Mouse (Mus musculus) hindbrain, postnatal 0 days (tissue): Measurements from ENCODE around the gene Mccc1. TPM values are rescaled to one million over a fixed set of nuclear protein-coding genes. Genes with fewer than 3 reads are reported as not detected.
A peak's percentile ranks its signal among the peaks of the same experiment; 100 is the strongest.

Source experiments
- ATAC-seq: fragments of 200-750 bp; cut with Nextera tagmentation; 2 replicates; pipeline ENCODE4 v1.8.0; 2017; ENCODE audit warnings: mild to moderate bottlenecking, moderate TSS enrichment, moderate library complexity
- DNase-seq: peaks from one replicate; pipeline ENCODE4 v3.0.0-alpha.2; 2015; ENCODE audit warnings: low spot score
- H3K27ac ChIP-seq: fragments of 300-500 bp; sonication (generic); 2 replicates; pipeline ENCODE4 v1.5.1; 2014; ENCODE audit warnings: mild to moderate bottlenecking
- H3K27me3 ChIP-seq: fragments of 300-500 bp; sonication (generic); 2 replicates; pipeline ENCODE4 v1.6.1; 2014; ENCODE audit warnings: low read length, mixed read lengths; ENCODE audit not compliant: insufficient read depth
- H3K36me3 ChIP-seq: fragments of 300-500 bp; sonication (generic); 2 replicates; pipeline ENCODE4 v1.6.1; 2014; ENCODE audit warnings: low read length, mixed read lengths; ENCODE audit not compliant: insufficient read depth
- H3K4me1 ChIP-seq: fragments of 300-500 bp; sonication (generic); 2 replicates; pipeline ENCODE4 v1.6.1; 2014; ENCODE audit warnings: antibody characterized with exemption, low read length, mixed read lengths; ENCODE audit not compliant: insufficient read depth
- H3K4me2 ChIP-seq: fragments of 300-500 bp; sonication (generic); 2 replicates; pipeline ENCODE4 v1.6.1; 2014; ENCODE audit warnings: low read depth, mild to moderate bottlenecking, low read length, moderate library complexity, mixed read lengths
- H3K4me3 ChIP-seq: fragments of 300-500 bp; sonication (generic); 2 replicates; pipeline ENCODE4 v1.5.1; 2014; ENCODE audit warnings: low read length
- H3K9ac ChIP-seq: fragments of 300-500 bp; sonication (generic); replicated peaks from 2 replicates; pipeline ENCODE4 v1.6.1; 2014; ENCODE audit warnings: mild to moderate bottlenecking, low read length, moderate library complexity, mixed read lengths
- H3K9me3 ChIP-seq: fragments of 300-500 bp; sonication (generic); 2 replicates; pipeline ENCODE4 v1.6.1; 2016; ENCODE audit warnings: low read length, mixed read lengths
- CTCF ChIP-seq: IDR thresholded peaks from 2 replicates; pipeline ENCODE4 v1.5.1; 2016; ENCODE audit warnings: antibody characterized with exemption, control low read depth, low read depth
- WGBS: fragments of 180-500 bp; shearing (Covaris S2); extraction: QIAGEN DNeasy Blood & Tissue Kit; methylation state at CpG from one replicate; pipeline ENCODE4 v1.1.7; 2014; 5-methylcytosine and 5-hydroxymethylcytosine counted together
- polyA plus RNA-seq: library from polyadenylated mRNA; unstranded; fragments of >200 nt; fragmentation: Nextera tagmentation; extraction: Ambion mirVana; gene quantifications from 2 replicates; pipeline ENCODE4 v1.2.1, GENCODE M21; 2015
- total RNA-seq: library from RNA; depleted of rRNA; stranded (reverse); fragments of >200 nt; gene quantifications from 2 replicates; pipeline ENCODE4 v1.2.3, GENCODE M21; 2014

The Mccc1 gene
- total and polyA plus RNA-seq, 2 experiments from 2014 or later, result 6.0 to 22.3 TPM

- TF ChIP-seq CTCF, result no peak
- peak; percentile 86 for DNase-seq
- ATAC-seq, result peak; percentile 95
- H3K4me1 ChIP-seq, result peaks cover 7% of the 10 kb centered on the region; the same call in 1 of the 2 replicates
- peak overlapping the region; percentile 97 for H3K9ac ChIP-seq
- H3K36me3 ChIP-seq, result no peaks in the 10 kb centered on the region
- H3K9me3 ChIP-seq, result no peaks in the 10 kb centered on the region
- H3K27ac ChIP-seq, result peak overlapping the region; percentile 94
- peak overlapping the region; percentile 97 for H3K4me3 ChIP-seq
- no peaks in the 10 kb centered on the region for H3K27me3 ChIP-seq
- peak overlapping the region; percentile 79 for H3K4me2 ChIP-seq
- WGBS, result 0% methylated on average over 45 of the region's 73 CpGs
Observed at GRCm38 (mm10) chr3:35932735-35933404, 67.6 kb downstream of the Mccc1 start.

GRCm38 (mm10) chr3:35931896-35932727 lies 68.4 kb downstream of the Mccc1 start:
- ATAC-seq (peak; percentile 82), DNase-seq (no peak)
- Histone ChIP-seq H3K4me1 (peaks cover 7% of the 10 kb centered on the region; the same call in 1 of the 2 replicates), H3K36me3 (no peaks in the 10 kb centered on the region), H3K27ac (peak overlapping the region; percentile 94), H3K27me3 (no peaks in the 10 kb centered on the region), H3K9me3 (no peaks in the 10 kb centered on the region), H3K4me3 (peak overlapping the region; percentile 97), H3K9ac (peak overlapping the region; percentile 97), H3K4me2 (peak overlapping the region; percentile 79)
- under 1% methylated on average over 59 of the region's 65 CpGs for WGBS
- no peak for TF ChIP-seq CTCF

- no peak overlapping the region for H3K27ac ChIP-seq
- peak overlapping the region; percentile 97 for H3K9ac ChIP-seq
- no peak for ATAC-seq
- 22% methylated on average over 7 of the region's 7 CpGs for WGBS
- peak overlapping the region; percentile 97 for H3K4me3 ChIP-seq
- TF ChIP-seq CTCF, result no peak
- H3K36me3 ChIP-seq, result no peaks in the 10 kb centered on the region
- H3K4me2 ChIP-seq, result peak overlapping the region; percentile 79
- H3K9me3 ChIP-seq, result no peaks in the 10 kb centered on the region
- no peak for DNase-seq
- no peaks in the 10 kb centered on the region for H3K27me3 ChIP-seq
- H3K4me1 ChIP-seq, result peaks cover 7% of the 10 kb centered on the region; the same call in 1 of the 2 replicates
Observed at GRCm38 (mm10) chr3:35931359-35931758, 69.1 kb downstream of the Mccc1 start.

- H3K4me3 ChIP-seq, result no peak overlapping the region
- DNase-seq (no peak), ATAC-seq (no peak)
- no peak overlapping the region for H3K4me2 ChIP-seq
- H3K9me3 ChIP-seq, result no peaks in the 10 kb centered on the region
- H3K4me1 ChIP-seq, result peaks cover 7% of the 10 kb centered on the region; the same call in 1 of the 2 replicates
- TF ChIP-seq CTCF, result no peak
- no peak overlapping the region for H3K9ac ChIP-seq
- no peaks in the 10 kb centered on the region for H3K27me3 ChIP-seq
- H3K27ac ChIP-seq, result no peak overlapping the region
- no peaks in the 10 kb centered on the region for H3K36me3 ChIP-seq
- WGBS, result 66% methylated on average over 8 of the region's 8 CpGs
Observed at GRCm38 (mm10) chr3:35929831-35930230, 70.6 kb downstream of the Mccc1 start.

GRCm38 (mm10) chr3:35929406-35929805 lies 71.1 kb downstream of the Mccc1 start:
- Histone ChIP-seq H3K27ac (no peak overlapping the region), H3K4me3 (no peak overlapping the region), H3K4me2 (no peak overlapping the region), H3K9ac (no peak overlapping the region), H3K27me3 (no peaks in the 10 kb centered on the region), H3K36me3 (no peaks in the 10 kb centered on the region), H3K9me3 (no peaks in the 10 kb centered on the region), H3K4me1 (peaks cover 7% of the 10 kb centered on the region; the same call in 1 of the 2 replicates)
- WGBS, result 68% methylated on average over 3 of the region's 3 CpGs
- ATAC-seq, result no peak
- no peak for TF ChIP-seq CTCF
- no peak for DNase-seq

- Histone ChIP-seq H3K27ac (no peak overlapping the region), H3K27me3 (no peaks in the 10 kb centered on the region), H3K9me3 (no peaks in the 10 kb centered on the region), H3K4me1 (no peaks in the 10 kb centered on the region), H3K4me3 (no peak overlapping the region), H3K36me3 (no peaks in the 10 kb centered on the region), H3K4me2 (no peak overlapping the region), H3K9ac (no peak overlapping the region)
- DNase-seq (no peak), ATAC-seq (no peak)
- no peak for TF ChIP-seq CTCF
- WGBS, result 97% methylated on average over 2 of the region's 2 CpGs
Observed at GRCm38 (mm10) chr3:35925852-35926251, 74.6 kb downstream of the Mccc1 start.
